Mouse (Mus musculus): ENCODE measurements at regions not wholly inside any gene's neighbourhood (a gene's known extent, or its start where the extent isn't known, plus 50 kb on each side); places are given as distances from the start of the nearest gene placed in this dataset.
"Not testable (repeated sequence)": the region's sequence is repeated elsewhere in the genome, so short reads cannot be mapped to it uniquely, and the experiment has no call there.

GRCm38 (mm10) chr12:114285082-114285481, 741.4 kb downstream of the Adam6a start:
- in situ Hi-C loops (cut with MboI; ENCODE audit: unreplicated experiment in 2 of 2): no loop called here

- in situ Hi-C loops (cut with MboI; ENCODE audit: unreplicated experiment in 2 of 2): no loop called here
Measured at GRCm38 (mm10) chr12:114287041-114287440, 743.3 kb downstream of the Adam6a start.

- in situ Hi-C loops (cut with MboI; ENCODE audit: unreplicated experiment in 2 of 2): no loop called here
Measured at GRCm38 (mm10) chr12:114291083-114291482, 747.4 kb downstream of the Adam6a start.

- in situ Hi-C loops (cut with MboI; ENCODE audit: unreplicated experiment in 2 of 2): loop anchor here in 1 of 2 experiments (25.0 kb wide), 1 partner anchor 1087 kb away; no protein-coding TSS in a partner anchor
Measured at GRCm38 (mm10) chr12:114299771-114300170, 756.1 kb downstream of the Adam6a start.

GRCm38 (mm10) chr12:114301728-114302127, 758.0 kb downstream of the Adam6a start:
- in situ Hi-C loops (cut with MboI; ENCODE audit: unreplicated experiment in 2 of 2): loop anchor here in 1 of 2 experiments (25.0 kb wide), 1 partner anchor 1089 kb away; no protein-coding TSS in a partner anchor

DNA sequence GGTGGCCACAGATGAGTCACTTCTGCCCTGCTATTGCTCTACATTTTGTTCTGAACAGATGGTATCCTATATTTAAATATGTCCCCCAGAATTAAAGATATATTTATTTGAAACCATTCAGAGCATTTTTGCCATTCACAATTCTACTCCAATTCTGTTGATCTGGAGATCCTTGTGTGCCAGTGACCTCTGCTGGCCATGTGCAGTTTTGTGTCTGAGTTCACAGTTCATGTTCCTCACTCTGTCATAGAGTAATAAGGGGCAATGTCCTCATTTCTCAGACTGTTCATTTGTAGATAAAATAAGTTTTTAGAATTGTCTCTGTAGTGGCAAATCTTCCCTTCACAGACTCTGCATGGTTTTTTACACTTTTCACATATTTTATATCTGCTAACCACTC, 788.8 kb downstream of the Adam6a start:
- in situ Hi-C loops (cut with MboI; ENCODE audit: unreplicated experiment in 2 of 2): no loop called here

DNA sequence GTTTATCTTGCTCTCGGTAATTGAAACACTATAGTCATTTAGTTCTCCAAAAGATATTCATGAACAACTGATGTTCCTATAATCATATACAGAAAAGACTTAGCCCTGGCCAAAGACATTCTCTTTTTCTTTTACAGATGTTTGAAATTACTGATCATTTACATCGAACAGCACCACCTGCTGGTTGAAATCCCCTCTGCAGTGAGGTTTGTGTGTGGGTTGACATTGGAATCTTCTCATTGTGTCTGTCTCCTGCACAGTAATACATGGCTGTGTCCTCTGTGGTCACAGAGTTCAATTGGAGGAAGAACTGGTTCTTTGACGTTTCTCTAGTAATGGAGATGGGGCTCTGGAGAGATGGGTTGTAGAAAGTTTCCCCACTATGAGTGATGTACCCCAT, 822.6 kb downstream of the Adam6a start:
- in situ Hi-C loops (cut with MboI; ENCODE audit: unreplicated experiment in 2 of 2): no loop called here

GRCm38 (mm10) chr12:114378696-114379350, 835.1 kb downstream of the Adam6a start:
- in situ Hi-C loops (cut with MboI; ENCODE audit: unreplicated experiment in 2 of 2): not testable (repeated sequence)

DNA sequence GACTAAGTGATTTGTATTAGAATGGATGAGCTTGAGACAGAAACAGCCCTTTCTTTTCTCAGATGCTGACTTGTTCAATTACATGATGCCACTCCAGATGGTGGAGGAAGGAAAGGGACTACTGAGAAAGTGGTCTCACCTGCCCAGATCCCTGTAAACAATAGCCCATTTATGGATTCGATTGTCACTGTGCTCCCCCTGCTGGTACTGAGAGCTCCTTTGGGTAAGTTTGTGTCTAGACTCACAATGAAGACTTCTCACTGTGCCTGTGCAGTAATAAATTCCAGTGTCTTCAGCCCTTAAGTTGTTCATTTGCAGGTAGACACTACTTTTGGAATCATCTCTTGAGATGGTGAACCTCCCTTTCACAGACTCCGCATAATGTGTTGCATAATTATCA, 847.7 kb downstream of the Adam6a start:
- in situ Hi-C loops (cut with MboI; ENCODE audit: unreplicated experiment in 2 of 2): loop anchor here in 1 of 2 experiments (5.0 kb wide), 1 partner anchor 41 kb away; no protein-coding TSS in a partner anchor

- in situ Hi-C loops (cut with MboI; ENCODE audit: unreplicated experiment in 2 of 2): loop anchor here in 1 of 2 experiments (10.0 kb wide), 1 partner anchor 429 kb away; no protein-coding TSS in a partner anchor
Measured at GRCm38 (mm10) chr12:114406206-114406605, 862.5 kb downstream of the Adam6a start.

- in situ Hi-C loops (cut with MboI; ENCODE audit: unreplicated experiment in 2 of 2): loop anchor here in 1 of 2 experiments (5.0 kb wide), 1 partner anchor 42 kb away; no protein-coding TSS in a partner anchor
Measured at GRCm38 (mm10) chr12:114434529-114434928, 890.8 kb downstream of the Adam6a start.

DNA sequence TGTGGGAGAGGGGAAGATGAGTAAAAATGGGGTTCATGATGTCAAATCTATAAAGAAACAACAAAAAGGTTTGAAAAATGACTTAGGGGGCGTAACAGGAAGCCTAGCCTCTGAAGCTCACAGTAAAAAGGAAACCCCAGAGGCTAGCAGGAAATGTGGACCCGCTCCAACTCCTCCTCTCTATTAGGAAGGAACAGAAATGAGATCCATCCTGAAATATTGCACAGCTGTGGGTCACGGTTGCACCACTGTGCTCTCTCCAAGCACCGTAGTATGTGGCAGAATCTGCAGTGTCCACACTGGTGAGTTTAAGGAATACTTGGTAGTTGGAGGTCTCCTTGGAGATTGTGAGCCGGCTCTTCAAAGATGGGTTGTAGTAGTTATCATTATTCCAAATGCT, 918.3 kb downstream of the Adam6a start:
- in situ Hi-C loops (cut with MboI; ENCODE audit: unreplicated experiment in 2 of 2): no loop called here

DNA sequence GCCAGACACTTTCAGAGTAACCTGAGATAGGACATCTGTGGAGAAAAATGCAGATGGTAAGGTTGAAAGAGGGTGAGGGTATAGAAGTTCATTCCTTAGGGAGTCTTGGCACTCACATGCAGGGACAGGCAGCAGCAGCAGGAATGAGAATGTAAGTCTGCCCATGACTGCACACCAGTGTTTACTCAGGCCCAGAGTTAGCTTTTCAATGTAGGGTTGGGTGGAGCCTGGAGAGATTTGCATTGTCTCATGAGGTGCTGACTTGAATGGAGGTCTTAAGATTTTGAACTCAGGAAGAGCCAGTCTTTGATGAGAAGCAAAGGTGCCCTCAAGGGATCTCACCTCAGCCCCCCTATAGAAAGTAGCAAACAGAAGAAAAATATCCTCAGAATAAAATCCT, 918.9 kb downstream of the Adam6a start:
- in situ Hi-C loops (cut with MboI; ENCODE audit: unreplicated experiment in 2 of 2): no loop called here

DNA sequence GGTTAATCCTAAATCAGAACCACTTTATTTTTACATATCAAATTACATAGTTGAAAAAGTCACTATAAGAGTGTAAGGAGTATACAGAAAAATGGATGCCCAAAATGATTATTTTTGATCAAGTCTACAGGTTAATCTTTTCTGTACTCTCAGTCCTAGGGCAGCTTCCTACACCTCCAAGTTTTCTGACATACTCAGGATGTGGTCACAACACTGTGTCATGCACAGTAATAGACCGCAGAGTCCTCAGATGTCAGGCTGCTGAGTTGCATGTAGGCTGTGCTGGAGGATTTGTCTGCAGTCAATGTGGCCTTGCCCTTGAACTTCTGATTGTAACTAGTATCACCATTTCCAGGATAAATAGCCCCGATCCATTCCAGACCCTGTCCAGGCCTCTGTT, 925.1 kb downstream of the Adam6a start:
- in situ Hi-C loops (cut with MboI; ENCODE audit: unreplicated experiment in 2 of 2): no loop called here

DNA sequence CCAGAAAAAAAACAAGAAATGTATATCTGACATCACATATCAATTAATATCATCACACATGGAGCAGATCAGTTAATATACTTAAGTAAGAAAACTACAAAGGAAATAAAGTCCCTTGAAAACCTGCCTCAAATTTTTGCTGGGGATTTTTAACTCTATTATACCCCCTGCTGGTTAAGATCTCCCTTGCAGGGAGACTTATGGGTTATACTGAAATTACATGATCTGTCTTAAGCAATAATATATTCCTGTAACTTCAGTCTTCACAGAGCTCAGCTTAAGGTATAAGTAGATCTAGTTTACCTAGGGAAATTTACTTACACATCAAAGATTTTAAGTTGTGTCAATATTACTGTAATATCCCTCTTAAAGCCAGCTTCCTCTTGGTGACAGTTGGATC, 929.0 kb downstream of the Adam6a start:
- in situ Hi-C loops (cut with MboI; ENCODE audit: unreplicated experiment in 2 of 2): not testable (repeated sequence)

- in situ Hi-C loops (cut with MboI; ENCODE audit: unreplicated experiment in 2 of 2): loop anchor here (5.0 kb wide), 1 partner anchor 44 kb away; no protein-coding TSS in a partner anchor
Measured at GRCm38 (mm10) chr12:114478741-114479140, 935.0 kb downstream of the Adam6a start.

GRCm38 (mm10) chr12:114493500-114494031, 949.9 kb downstream of the Adam6a start:
- in situ Hi-C loops (cut with MboI; ENCODE audit: unreplicated experiment in 2 of 2): loop anchor here in 1 of 2 experiments (5.0 kb wide), 1 partner anchor 49 kb away; no protein-coding TSS in a partner anchor

DNA sequence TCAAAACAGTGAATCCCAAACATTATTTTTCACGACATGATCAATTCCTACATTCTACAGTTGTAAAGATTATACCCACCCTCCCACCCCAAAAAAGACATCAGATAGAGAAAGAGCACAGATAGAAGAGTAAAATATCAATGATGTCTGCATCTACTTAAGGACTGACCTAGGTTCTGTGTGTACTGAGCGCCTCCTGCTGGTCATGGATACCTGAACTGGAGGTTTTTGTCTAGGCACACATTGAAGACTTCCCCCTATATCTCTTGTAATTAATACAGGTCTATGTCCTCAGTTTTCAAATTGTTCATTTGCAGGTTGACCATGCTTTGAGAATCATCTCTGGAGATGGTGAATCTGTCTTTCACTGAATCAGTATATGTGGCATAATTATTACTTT, 952.0 kb downstream of the Adam6a start:
- in situ Hi-C loops (cut with MboI; ENCODE audit: unreplicated experiment in 2 of 2): loop anchor here in 1 of 2 experiments (5.0 kb wide), 1 partner anchor 52 kb away; no protein-coding TSS in a partner anchor

DNA sequence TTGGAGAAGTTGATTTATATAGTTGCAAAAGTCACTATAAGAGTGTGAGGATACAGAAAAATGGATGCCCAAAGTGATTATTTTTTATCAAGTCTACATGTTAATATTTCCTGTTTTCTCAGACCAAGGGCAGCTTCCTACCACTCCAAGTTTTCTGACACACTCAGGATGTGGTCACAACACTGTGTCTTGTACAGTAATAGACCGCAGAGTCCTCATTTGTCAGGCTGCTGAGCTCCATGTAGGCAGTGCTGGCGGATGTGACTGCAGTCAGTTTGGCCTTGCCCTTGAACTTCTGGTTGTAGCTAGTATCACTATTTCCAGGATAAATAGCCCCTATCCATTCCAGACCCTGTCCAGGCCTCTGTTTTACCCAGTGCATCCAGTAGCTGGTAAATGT, 969.4 kb downstream of the Adam6a start:
- in situ Hi-C loops (cut with MboI; ENCODE audit: unreplicated experiment in 2 of 2): no loop called here

DNA sequence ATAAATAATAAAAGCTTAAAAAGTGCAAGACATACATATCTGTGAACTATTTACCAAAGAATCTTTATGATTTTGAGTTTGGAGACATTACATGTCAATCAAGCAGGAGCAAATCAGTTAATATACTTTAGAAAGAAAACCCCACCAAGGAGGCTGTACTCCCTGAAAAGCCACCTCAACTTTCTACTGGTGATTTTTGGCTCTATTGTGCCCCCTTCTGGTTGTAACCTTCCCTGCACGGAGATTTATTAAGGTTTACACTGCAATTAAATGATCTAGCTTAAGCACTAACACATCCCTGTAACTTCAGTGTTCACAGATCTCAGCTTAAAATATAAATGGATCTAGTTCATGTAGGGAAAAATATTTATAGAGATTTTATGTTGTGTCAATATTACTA, 998.4 kb downstream of the Adam6a start:
- in situ Hi-C loops (cut with MboI; ENCODE audit: unreplicated experiment in 2 of 2): loop anchor here in 1 of 2 experiments (5.0 kb wide), 1 partner anchor 50 kb away; no protein-coding TSS in a partner anchor

DNA sequence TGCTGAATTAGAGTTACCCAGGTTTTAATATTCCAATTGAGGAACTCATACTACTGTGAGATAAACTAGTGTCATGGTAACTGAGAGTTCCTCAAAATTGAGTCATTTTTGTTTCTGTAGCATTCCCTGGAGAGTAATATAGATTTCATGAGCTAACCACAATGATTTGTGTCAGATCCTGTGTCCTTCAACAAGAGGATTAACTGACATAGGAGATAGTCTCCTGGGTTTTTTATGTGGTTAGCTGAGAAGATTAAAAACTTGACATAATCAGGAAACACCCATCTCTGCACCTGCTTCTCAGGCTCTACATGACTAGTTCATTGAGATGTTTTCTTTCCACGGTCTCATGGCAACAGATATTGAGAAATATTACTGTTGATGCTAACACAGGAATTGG, 1001.2 kb downstream of the Adam6a start:
- in situ Hi-C loops (cut with MboI; ENCODE audit: unreplicated experiment in 2 of 2): loop anchor here (5.0 kb wide), 2 partner anchors 48 to 53 kb away; no protein-coding TSS in a partner anchor

- in situ Hi-C loops (cut with MboI; ENCODE audit: unreplicated experiment in 2 of 2): no loop called here
Measured at GRCm38 (mm10) chr12:114562440-114562839, 1018.7 kb downstream of the Adam6a start.
